Mouse (Mus musculus) C2C12 (cell line): ENCODE data around the gene Nek6.

ENCODE experiments used
- CTCF ChIP-seq: IDR thresholded peaks from one replicate; pipeline ENCODE4 v1.5.1; 2011; ENCODE audit not compliant: control insufficient read depth, insufficient read depth, insufficient read length
- MAX ChIP-seq: IDR thresholded peaks from one replicate; pipeline ENCODE4 v1.6.1; 2011; ENCODE audit warnings: mild to moderate bottlenecking, control low read depth
- MYOG ChIP-seq: IDR thresholded peaks from one replicate; pipeline ENCODE4 v1.6.1; 2011; ENCODE audit not compliant: control insufficient read depth, insufficient read length; ENCODE audit errors: extremely low read depth
- USF1 ChIP-seq: IDR thresholded peaks from one replicate; pipeline ENCODE4 v1.6.1; 2011; ENCODE audit warnings: low read depth, mild to moderate bottlenecking, control low read depth, moderate library complexity

DNA sequence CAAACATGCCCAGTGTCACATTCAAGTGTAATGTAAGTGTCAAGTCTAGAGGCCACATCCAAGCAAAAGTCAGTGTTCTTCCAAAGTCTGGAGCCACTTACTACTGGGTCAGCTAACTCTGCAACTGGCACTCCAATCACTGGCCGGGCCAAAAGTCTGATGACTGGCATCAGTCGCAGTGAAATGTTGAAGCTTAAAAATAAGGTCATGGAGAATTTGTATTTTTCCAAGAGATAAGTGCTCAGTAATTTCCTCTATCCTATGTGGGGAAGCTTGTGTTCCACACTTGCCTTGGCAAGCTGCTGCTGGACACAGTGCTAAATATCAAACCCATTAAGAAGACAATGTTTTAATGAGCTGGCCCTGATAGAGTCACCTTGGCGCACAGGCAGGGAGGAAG, 102.1 kb downstream of the Nek6 start:
- no peak for TF ChIP-seq MAX
- TF ChIP-seq CTCF, result no peak
- TF ChIP-seq USF1, result no peak
- no peak for TF ChIP-seq MYOG
